Mouse (Mus musculus) heart, postnatal 0 days (tissue): ENCODE measurements around the gene Comtd1.

Source experiments
- CTCF ChIP-seq: IDR thresholded peaks from 2 replicates; pipeline ENCODE4 v1.5.1; 2016; ENCODE audit warnings: antibody characterized with exemption, control low read depth, low read depth
- EP300 ChIP-seq: IDR thresholded peaks from 2 replicates; pipeline ENCODE4 v1.6.1; 2016; ENCODE audit warnings: antibody characterized with exemption, low read depth

GRCm38 (mm10) chr14:21847381-21848165, 1.2 kb downstream of the Comtd1 start:
- TF ChIP-seq CTCF (no peak), EP300 (no peak)
